Mouse (Mus musculus) hindbrain, embryonic 14.5 days (tissue): Measurements from ENCODE around the gene Mfsd2a. TPM values are rescaled to one million over a fixed set of nuclear protein-coding genes. Genes with fewer than 3 reads are reported as not detected.

Experiments
- ATAC-seq: fragments of 200-750 bp; cut with Nextera tagmentation; 2 replicates; pipeline ENCODE4 v1.8.0; 2017; ENCODE audit warnings: moderate number of reproducible peaks, mild to moderate bottlenecking, moderate TSS enrichment, moderate library complexity; ENCODE audit not compliant: low FRiP score
- DNase-seq: peaks from one replicate; pipeline ENCODE4 v3.0.0-alpha.2; 2015; ENCODE audit warnings: low spot score
- H3K27ac ChIP-seq: fragments of 300-500 bp; sonication (generic); 2 replicates; pipeline ENCODE4 v1.5.1; 2014; ENCODE audit warnings: mild to moderate bottlenecking, moderate library complexity
- H3K27me3 ChIP-seq: fragments of 300-500 bp; sonication (generic); 2 replicates; pipeline ENCODE4 v1.6.1; 2014; ENCODE audit warnings: mild to moderate bottlenecking, low read length, mixed read lengths; ENCODE audit not compliant: control insufficient read depth, insufficient read depth
- H3K36me3 ChIP-seq: fragments of 300-500 bp; sonication (generic); replicated peaks from 2 replicates; pipeline ENCODE4 v1.6.1; 2014; ENCODE audit not compliant: control insufficient read depth, insufficient read depth
- H3K4me1 ChIP-seq: fragments of 300-500 bp; sonication (generic); replicated peaks from 2 replicates; pipeline ENCODE4 v1.6.1; 2014; ENCODE audit warnings: antibody characterized with exemption, low read length, mixed read lengths; ENCODE audit not compliant: control insufficient read depth, insufficient read depth
- H3K4me2 ChIP-seq: fragments of 300-500 bp; sonication (generic); replicated peaks from 2 replicates; pipeline ENCODE4 v1.6.1; 2014; ENCODE audit warnings: mild to moderate bottlenecking, moderate library complexity
- H3K4me3 ChIP-seq: fragments of 300-500 bp; sonication (generic); replicated peaks from 2 replicates; pipeline ENCODE4 v1.5.1; 2014; ENCODE audit warnings: mild to moderate bottlenecking, low read length
- H3K9ac ChIP-seq: fragments of 300-500 bp; sonication (generic); 2 replicates; pipeline ENCODE4 v1.6.1; 2014
- H3K9me3 ChIP-seq: fragments of 300-500 bp; sonication (generic); 2 replicates; pipeline ENCODE4 v1.6.1; 2016; ENCODE audit warnings: low read length; ENCODE audit not compliant: control insufficient read depth
- WGBS: fragments of 180-500 bp; shearing (Covaris S2); extraction: QIAGEN DNeasy Blood & Tissue Kit; methylation state at CpG from one replicate; pipeline ENCODE4 v1.1.7; 2014; 5-methylcytosine and 5-hydroxymethylcytosine counted together
- polyA plus RNA-seq: library from polyadenylated mRNA; unstranded; fragments of >200 nt; fragmentation: Nextera tagmentation; extraction: Ambion mirVana; gene quantifications from 2 replicates; pipeline ENCODE4 v1.2.1, GENCODE M21; 2014

The Mfsd2a gene
- polyA plus RNA-seq, 1 experiment from 2014 or later, result 27.9 TPM

DNA sequence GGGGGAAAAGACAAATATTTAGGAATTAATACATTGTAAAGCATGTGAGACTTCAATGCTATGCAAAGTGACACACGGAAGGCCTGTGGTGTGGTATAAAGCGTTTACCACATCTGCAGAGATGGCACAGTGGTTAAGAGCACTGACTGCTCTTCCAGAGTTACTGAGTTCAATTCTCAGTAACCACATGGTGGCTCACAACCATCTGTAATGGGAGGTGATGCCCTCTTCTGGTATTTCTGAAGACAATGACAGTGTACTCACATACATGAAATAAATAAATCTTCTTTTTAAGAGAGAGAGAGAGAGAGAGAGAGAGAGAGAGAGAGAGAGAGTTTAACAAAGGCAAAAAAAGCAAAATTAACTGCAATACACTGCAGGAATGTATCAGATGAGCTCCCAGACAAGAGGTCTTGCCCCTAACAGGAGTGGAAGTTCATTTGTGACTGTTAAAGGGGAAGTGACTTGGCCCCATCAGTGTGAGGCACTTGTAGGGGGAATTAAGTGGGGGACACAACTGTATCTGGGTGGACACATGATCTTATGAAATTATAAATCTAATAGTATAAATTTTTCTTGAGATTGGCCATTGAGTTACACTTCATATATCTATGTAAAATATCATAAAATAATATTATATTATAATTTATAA lies 29.9 kb downstream of the Mfsd2a start:
- H3K27me3 ChIP-seq, result no peaks in the 10 kb centered on the region
- DNase-seq (no peak), ATAC-seq (no peak)
- no peak overlapping the region for H3K27ac ChIP-seq
- H3K4me1 ChIP-seq, result no peaks in the 10 kb centered on the region
- H3K9me3 ChIP-seq, result no peaks in the 10 kb centered on the region
- H3K36me3 ChIP-seq, result no peaks in the 10 kb centered on the region
- 89% methylated on average over 2 of the region's 2 CpGs for WGBS
- H3K4me3 ChIP-seq, result no peak overlapping the region
- H3K9ac ChIP-seq, result no peak overlapping the region
- no peak overlapping the region for H3K4me2 ChIP-seq

DNA sequence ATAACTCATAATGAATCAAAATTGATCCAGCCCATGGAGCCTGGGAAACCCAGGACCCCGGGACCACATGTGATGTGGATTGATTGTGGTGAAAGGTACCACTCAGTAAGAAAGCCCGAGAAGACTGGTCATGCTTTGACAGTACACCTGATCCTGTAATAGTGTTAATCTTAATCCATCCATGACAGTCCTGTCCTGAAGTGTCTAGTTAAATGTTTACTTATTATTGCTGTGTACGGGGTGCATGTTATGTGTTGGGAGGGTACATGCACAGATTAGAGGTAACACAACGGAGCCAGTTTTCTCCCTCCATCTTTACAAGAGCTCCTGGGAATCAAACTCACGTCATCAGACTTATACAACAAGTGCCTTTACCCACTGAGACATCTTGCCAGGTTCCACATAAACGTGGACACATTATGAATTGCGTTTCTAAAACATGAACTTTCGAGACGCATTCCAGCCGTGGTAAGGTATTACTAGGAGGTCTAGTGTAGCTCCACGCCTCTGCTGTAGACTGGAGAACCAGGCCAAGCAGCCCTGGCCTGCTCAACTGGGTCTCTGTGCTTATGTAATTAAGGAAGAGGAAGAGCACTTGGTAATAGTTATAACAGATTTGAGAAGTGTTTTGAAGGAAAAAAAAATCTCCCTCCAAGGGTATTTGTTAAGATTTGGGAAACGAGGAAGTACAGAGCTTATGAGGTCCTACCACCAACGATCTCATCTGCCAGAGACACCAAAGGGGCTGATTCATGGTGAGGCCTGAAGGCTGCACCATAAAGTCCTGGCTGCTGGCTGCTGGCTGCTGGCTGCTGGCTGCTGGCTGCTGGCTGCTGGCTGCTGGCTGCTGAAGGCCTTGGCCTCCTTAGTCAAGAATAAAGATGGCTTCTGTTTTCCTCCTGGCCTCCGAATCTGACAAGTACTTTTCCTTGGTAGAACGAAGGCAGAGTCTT lies 37.3 kb downstream of the Mfsd2a start:
- DNase-seq (no peak), ATAC-seq (no peak)
- Histone ChIP-seq H3K27me3 (no peaks in the 10 kb centered on the region), H3K9me3 (no peaks in the 10 kb centered on the region), H3K36me3 (no peaks in the 10 kb centered on the region), H3K9ac (no peak overlapping the region), H3K4me3 (no peak overlapping the region), H3K27ac (no peak overlapping the region), H3K4me1 (no peaks in the 10 kb centered on the region), H3K4me2 (no peak overlapping the region)
- WGBS, result 91% methylated on average over 15 of the region's 15 CpGs

GRCm38 (mm10) chr4:122922841-122923240 lies 38.1 kb downstream of the Mfsd2a start:
- Histone ChIP-seq H3K27me3 (no peaks in the 10 kb centered on the region), H3K4me3 (no peak overlapping the region), H3K9me3 (no peaks in the 10 kb centered on the region), H3K36me3 (no peaks in the 10 kb centered on the region), H3K9ac (no peak overlapping the region), H3K4me2 (no peak overlapping the region), H3K4me1 (no peaks in the 10 kb centered on the region), H3K27ac (no peak overlapping the region)
- 4% methylated on average over 1 of the region's 1 CpGs for WGBS
- ATAC-seq (no peak), DNase-seq (no peak)

DNA sequence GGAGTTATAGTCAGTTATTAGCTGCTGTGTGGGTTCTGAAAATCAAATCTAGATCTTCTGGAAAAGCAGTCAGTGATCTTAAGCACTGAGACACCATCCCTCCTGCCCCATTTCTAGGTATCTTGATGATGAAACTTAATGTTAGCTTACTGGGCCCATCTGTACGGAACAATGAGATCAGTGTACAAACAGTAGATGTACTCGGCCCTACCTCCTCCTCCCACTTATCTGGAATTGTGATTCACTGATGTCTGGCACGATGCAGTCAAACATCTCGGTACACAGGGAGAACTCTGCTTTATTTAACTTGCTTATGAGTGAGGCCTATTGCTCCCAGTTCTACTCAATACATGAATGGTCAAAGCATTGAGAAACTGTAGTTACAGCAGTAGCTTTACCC lies 45.0 kb downstream of the Mfsd2a start:
- Histone ChIP-seq H3K27me3 (no peaks in the 10 kb centered on the region), H3K4me3 (no peak overlapping the region), H3K9ac (no peak overlapping the region), H3K27ac (no peak overlapping the region), H3K4me1 (no peaks in the 10 kb centered on the region), H3K9me3 (peaks cover 4% of the 10 kb centered on the region; the same call in 1 of the 2 replicates), H3K4me2 (no peak overlapping the region), H3K36me3 (no peaks in the 10 kb centered on the region)
- WGBS, result 93% methylated on average over 4 of the region's 4 CpGs
- ATAC-seq (no peak), DNase-seq (no peak)

GRCm38 (mm10) chr4:122914186-122914585 lies 46.8 kb downstream of the Mfsd2a start:
- H3K4me2 ChIP-seq, result no peak overlapping the region
- H3K4me3 ChIP-seq, result no peak overlapping the region
- H3K9ac ChIP-seq, result no peak overlapping the region
- 75% methylated on average over 7 of the region's 7 CpGs for WGBS
- no peak for DNase-seq
- ATAC-seq, result no peak
- H3K27me3 ChIP-seq, result no peaks in the 10 kb centered on the region
- H3K27ac ChIP-seq, result no peak overlapping the region
- H3K36me3 ChIP-seq, result no peaks in the 10 kb centered on the region
- peaks cover 4% of the 10 kb centered on the region; the same call in 1 of the 2 replicates for H3K9me3 ChIP-seq
- peaks cover 4% of the 10 kb centered on the region; the same call in 1 of the 2 replicates for H3K4me1 ChIP-seq

DNA sequence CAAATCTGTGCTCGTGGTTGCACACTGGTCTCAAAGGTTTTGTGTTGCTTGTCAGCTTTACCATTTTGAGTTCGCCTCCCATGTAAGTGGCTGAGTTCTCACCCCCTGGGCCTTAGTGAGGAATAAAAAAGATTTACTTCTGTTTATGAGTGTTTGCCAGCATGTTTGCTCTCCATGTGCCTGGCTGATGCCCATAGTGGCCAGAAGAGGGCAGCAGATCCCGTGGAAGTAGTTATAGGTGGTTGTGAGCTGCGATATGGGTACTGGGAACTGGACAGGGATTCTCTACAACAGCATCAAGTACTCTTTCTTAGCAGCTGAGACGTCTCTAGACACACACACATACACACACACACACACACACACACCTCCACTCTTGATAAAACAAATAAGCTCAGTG lies 48.4 kb downstream of the Mfsd2a start:
- Histone ChIP-seq H3K4me1 (peaks cover 4% of the 10 kb centered on the region; the same call in 1 of the 2 replicates), H3K4me2 (no peak overlapping the region), H3K4me3 (no peak overlapping the region), H3K27me3 (no peaks in the 10 kb centered on the region), H3K27ac (no peak overlapping the region), H3K9me3 (peaks cover 4% of the 10 kb centered on the region; the same call in 1 of the 2 replicates), H3K9ac (no peak overlapping the region), H3K36me3 (no peaks in the 10 kb centered on the region)
- ATAC-seq, result no peak
- DNase-seq, result no peak
- 71% methylated on average over 5 of the region's 5 CpGs for WGBS

DNA sequence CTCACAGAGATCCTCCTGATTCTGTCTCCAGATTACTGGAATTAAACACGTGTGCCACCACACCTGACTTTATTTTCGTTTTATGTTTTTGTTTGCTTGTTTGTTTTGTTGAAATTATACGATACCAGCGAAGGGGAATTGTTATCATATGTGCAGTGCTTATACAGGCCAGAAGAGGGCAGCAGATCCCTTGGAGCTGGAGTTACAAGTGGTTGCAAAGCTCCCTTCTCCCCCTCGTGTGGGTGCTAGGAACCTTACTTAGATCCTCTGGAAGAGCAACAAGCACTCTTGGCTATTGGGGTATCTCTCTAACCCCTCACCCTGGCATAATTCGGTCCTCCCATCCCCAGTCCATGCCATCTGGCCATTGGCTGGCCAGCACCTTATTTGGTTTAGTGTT lies 50.4 kb downstream of the Mfsd2a start:
- ATAC-seq, result no peak
- no peak for DNase-seq
- Histone ChIP-seq H3K9me3 (peaks cover 4% of the 10 kb centered on the region; the same call in 1 of the 2 replicates), H3K4me1 (peaks cover 4% of the 10 kb centered on the region; the same call in 1 of the 2 replicates), H3K36me3 (no peaks in the 10 kb centered on the region), H3K27me3 (no peaks in the 10 kb centered on the region), H3K4me3 (no peak overlapping the region), H3K4me2 (no peak overlapping the region), H3K27ac (no peak overlapping the region), H3K9ac (no peak overlapping the region)
- 54% methylated on average over 6 of the region's 6 CpGs for WGBS

DNA sequence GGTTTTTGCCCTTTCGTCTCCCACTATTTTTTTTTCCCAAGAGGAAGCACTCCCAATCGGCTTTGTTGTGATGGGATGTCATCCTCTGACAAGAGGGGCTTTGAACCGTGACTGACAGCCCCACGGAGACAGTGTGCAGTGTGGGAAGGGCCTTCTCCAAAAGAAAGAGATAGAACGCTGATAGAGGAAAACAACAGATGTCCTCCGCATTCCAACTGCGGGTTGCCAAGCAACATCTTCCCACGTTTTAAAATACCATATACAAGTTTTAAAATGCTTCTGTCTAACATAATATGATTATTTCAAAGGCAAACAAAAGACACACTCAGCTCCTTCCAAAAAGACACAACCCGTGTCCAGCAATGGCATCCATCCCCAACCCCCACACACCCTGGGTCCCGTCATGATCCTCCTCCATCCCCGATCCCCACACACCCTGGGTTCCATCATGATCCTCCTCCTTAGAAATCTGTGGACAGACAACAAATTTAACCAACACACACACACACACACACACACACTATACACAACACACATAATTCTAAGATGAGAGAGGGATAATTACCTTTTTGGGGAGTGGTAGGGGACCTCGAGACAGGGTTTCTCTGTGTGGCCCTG lies 51.3 kb downstream of the Mfsd2a start:
- DNase-seq (peak; percentile 32), ATAC-seq (peak; percentile 72)
- H3K4me1 ChIP-seq, result peaks cover 4% of the 10 kb centered on the region; the same call in 1 of the 2 replicates
- 0 out of 2 replicates have a peak overlapping the region, but pooled peaks have one; percentile 35 for H3K27ac ChIP-seq
- H3K27me3 ChIP-seq, result no peaks in the 10 kb centered on the region
- WGBS, result 19% methylated on average over 12 of the region's 12 CpGs
- H3K9me3 ChIP-seq, result peaks cover 4% of the 10 kb centered on the region; the same call in 1 of the 2 replicates
- peak overlapping the region; percentile 40 for H3K4me2 ChIP-seq
- 0 out of 2 replicates have a peak overlapping the region, but pooled peaks have one; percentile 24 for H3K9ac ChIP-seq
- no peaks in the 10 kb centered on the region for H3K36me3 ChIP-seq
- H3K4me3 ChIP-seq, result no peak overlapping the region

DNA sequence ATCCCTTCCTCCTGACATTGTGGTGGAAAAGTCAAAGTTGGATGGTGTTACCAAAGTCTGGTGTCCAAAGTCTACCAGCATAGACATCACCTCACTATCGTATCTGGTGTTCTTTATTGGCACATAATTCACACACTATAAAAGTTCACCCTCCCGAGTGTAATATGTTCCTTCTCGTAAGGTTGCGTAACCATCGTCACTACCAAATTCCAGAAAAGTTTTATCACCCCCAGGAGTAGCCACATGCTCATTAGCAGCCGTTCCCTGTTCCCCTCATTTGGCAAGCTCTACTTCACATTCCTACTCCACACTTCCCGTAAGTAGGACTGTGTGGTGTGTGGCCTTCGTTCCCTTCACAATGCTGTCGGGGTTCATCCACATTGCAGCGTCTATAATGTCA lies 55.6 kb downstream of the Mfsd2a start:
- Histone ChIP-seq H3K9me3 (no peaks in the 10 kb centered on the region), H3K9ac (no peak overlapping the region), H3K4me3 (no peak overlapping the region), H3K4me2 (no peak overlapping the region), H3K27ac (no peak overlapping the region), H3K27me3 (no peaks in the 10 kb centered on the region), H3K36me3 (no peaks in the 10 kb centered on the region), H3K4me1 (peaks cover 4% of the 10 kb centered on the region; the same call in 1 of the 2 replicates)
- DNase-seq, result no peak
- WGBS, result 91% methylated on average over 10 of the region's 10 CpGs
- ATAC-seq, result no peak
